Mouse (Mus musculus): ENCODE data around the gene St3gal3.

Gene St3gal3

DNA sequence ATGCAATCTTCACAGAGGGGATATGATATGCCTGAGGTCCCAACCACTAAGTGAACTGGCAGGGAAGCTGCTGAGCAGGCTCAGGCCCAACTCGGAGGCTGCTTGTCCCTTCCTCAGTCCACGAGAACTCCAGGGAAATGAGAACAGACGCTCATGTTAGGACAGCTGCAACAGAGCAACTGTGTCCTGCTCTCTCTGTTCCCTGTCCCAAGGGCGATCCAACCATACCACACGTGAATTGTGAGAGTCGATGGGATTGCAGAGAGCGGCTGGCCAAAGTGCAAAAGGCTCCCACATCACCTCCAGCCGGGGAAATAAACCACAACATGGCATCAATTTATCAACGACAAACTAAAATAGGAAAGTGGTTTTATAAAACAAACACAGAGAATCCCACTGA, 90.2 kb downstream of the St3gal3 start:
- DNase-seq, result no peak

DNA sequence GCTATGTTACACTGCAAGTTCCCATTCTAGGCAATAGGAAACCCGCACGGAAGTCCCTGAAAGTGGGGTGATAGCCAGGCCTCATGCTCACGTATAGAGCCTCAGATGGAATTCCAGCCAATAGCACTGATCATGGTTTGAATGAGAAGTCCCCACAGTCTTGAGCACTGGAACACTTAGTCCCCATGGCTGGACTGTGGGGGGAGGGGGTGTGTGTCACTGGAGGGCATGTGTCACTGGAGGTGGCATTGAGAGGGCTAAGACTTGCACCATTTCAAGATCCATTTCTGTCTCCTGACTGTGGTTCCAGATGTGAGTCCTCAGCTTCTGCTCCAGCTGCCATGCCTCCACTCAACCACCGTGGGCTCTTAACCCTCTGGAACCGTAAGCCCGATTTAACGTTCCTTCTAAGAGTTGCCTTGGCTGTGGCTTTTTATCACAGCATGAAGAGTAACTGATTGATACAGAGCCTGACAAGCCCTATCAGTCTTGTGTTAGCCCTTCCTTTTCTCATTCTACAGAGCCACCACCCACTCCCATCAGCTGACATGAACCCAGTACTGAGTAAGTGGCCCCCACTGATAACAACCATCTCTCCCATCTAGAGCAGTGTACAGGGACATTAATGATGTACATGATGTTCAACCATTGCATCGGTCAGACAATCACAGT, 91.2 kb downstream of the St3gal3 start:
- no peak for DNase-seq

GRCm38 (mm10) chr4:118042671-118043320, 91.9 kb downstream of the St3gal3 start:
- no peak for DNase-seq

- no peak for DNase-seq
These were observed 93.6 kb downstream of the St3gal3 start for GRCm38 (mm10) chr4:118041145-118041544.

- DNase-seq, result no peak
These were observed 94.1 kb downstream of the St3gal3 start for GRCm38 (mm10) chr4:118040650-118041049.

- no peak for DNase-seq
These were observed 94.8 kb downstream of the St3gal3 start for GRCm38 (mm10) chr4:118039964-118040363.

DNA sequence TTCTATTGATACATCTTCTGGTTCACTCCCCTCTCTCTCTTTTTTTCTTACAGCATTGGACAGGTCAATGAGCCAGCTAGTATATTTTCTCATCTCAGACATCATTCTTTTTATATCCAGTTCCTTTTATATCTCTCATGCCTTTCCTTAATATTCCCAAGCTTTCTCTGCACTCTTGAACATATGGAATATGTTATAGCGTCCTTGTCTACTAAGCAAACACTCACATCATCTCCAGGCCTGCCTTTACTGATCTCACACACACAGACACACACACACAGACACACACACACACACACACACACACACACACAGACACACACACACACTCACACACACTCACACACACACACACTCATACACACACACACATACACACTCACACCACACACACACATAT, 96.7 kb downstream of the St3gal3 start:
- DNase-seq, result no peak

DNA sequence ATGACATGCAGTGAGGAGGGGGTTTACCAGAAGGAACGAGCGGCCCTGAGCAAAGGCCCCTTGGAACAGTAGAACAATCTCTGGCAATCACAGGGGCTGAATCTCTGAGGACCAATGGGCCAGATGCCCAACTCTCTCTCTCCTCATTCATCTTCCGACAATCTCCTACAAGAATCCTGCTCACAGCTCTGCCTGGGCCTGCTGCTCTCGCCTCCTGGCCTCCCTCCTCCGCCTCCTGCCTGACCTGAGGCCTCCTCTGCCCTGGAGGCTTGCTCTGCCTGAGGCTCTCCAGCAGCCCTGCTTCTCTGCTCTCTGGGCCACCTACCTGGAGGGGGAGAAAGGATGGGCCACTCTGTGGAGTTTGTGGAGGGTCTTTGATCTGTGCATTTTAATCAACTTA, 97.3 kb downstream of the St3gal3 start:
- no peak for DNase-seq

DNA sequence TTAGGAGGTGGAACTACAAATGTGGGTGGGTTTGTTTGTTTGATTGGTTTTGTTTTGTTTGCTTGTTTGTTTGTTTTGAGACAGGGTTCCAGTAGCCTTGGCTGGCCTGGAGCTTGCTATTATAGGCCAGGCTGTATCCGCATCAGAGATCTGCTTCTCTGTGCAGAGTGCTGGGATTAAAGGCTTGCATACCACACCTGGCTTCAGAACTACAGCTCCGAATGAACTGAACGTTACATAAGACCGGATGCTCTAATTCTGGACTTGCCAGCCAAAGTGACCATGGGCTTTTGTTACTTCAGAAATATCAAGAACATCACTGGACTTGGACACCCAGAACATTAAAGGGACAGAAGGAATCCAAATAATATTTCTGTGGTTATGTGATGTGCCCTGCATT, 98.2 kb downstream of the St3gal3 start:
- DNase-seq, result no peak

DNA sequence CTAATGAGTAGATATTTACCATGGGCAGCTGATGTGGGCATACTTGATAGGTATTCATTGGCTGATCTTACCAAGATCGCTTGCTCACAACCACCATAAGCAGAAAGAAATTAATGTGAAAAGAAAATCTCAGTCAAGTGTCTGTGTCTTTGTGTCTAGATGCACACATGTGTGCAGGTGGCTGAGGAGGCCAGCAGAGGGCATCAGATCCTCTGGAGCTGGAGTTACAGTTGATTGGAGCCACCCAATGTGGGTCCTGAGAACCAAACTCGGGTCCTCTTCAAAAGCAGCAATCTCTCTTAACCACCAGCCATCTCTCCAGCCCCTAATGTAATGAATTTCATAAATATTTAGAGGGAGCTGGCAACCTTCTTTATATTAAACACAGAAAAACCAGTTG, 99.6 kb downstream of the St3gal3 start:
- no peak for DNase-seq

DNA sequence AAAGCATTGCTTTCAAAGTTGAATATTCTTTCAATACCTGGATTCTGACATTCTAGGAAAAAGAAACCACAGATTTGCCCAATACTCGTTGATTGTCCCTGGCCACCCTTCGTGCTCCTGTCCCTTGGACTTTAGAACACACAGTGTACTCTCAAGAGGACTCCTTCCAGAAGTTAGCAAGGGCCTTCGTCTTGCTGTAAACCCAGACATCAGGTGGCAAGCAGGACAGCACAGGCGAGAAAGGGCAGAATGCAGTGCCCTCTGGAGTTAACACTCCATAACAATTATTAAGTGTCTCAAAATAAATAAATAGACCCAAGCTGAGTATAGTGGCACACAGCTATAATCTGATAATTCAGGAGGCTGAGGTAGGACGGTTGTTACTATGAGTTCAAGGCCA, 101.7 kb downstream of the St3gal3 start:
- DNase-seq, result no peak

- no peak for DNase-seq
These were observed 102.9 kb downstream of the St3gal3 start for GRCm38 (mm10) chr4:118031776-118032170.

DNA sequence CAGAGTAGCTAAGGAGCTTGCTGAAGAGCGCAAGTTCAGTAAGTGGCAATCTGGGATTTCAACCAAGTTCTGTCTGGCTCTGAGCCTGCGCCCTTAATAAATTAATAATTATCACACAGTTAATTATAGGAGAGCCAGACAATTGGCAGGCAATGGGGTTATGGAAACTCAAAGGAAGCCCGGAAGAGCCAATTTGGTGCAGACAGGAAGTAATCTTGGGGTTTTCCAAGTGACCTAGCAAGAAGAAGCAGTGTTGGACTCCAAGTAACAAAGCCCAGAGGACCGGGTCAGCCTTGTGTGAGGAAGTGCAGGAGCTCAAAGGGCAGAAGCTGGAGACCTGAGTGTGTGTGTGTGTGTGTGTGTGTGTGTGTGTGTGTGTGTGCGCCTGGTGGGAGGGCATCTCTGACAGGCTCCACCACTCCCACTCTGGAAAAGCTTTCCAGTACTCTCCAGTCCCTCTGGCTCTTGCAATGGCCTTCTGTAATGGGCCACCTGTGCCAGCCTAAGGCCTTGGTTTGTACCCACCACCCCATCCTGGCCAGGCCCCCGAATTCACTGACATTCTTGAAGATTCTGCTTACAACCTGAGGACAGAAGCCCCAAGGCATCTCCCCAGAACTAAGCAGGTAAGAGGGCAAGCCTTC, 103.5 kb downstream of the St3gal3 start:
- DNase-seq, result no peak

GRCm38 (mm10) chr4:118030330-118030729, 104.4 kb downstream of the St3gal3 start:
- no peak for DNase-seq

GRCm38 (mm10) chr4:118029892-118030291, 104.8 kb downstream of the St3gal3 start:
- no peak for DNase-seq

GRCm38 (mm10) chr4:118028994-118029393, 105.7 kb downstream of the St3gal3 start:
- no peak for DNase-seq

DNA sequence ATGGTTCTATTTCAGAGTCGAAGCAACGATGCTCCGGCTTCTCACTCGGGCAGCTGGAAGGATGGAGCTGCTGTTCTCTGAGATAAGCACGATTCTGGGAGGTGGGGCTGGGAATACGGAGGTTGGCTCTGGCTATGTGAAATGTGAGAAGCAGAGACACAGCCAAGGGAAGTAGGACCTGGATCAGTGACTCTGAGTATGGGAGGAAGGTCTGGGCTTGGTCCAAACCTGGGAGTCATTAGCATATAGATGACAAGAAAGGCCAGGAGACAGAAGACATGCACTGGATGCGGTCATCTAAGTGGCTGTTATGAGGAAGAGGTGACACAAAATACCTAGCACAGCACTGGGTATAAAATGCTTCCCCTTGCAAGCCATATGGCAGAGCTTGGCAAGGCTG, 108.8 kb downstream of the St3gal3 start:
- no peak for DNase-seq

GRCm38 (mm10) chr4:118025381-118025780, 109.3 kb downstream of the St3gal3 start:
- no peak for DNase-seq

DNA sequence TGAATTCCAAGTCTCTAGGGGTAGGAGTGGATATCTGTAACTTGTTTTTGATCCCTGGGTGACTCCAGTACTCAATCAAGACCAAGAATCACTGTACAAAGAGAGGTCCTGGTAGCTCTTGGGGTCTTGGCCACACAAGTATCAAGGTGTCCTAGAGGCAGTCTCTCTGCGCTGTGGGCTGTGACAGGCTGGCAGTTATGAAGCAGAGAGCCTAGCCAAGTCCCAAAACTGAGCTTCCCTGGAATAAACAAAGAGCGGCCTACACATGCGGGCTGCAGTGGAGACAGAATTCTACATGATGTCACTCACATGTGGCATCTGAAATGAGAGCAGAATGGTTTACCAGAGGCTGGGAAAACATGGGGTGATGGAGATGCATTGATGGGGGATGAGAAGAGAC, 111.9 kb downstream of the St3gal3 start:
- no peak for DNase-seq

DNA sequence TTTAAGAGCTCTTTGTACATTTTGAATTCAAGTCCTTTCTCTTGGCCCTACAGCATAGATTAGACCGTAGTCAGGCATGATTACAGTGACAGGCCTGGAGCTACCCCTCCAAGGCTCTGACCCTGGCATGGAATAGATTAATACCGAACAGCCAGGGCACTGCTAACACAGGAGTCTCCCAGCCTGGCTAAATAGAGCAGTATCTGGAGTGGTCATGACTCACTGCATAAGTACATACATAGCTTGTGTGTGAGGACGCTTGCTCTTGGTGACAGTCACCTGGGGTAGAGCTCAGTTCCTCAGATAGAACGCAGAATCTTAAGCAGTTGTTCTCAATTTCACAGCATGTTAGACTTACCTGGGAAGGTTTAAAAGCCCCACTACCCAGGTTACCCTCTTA, 112.3 kb downstream of the St3gal3 start:
- no peak for DNase-seq

DNA sequence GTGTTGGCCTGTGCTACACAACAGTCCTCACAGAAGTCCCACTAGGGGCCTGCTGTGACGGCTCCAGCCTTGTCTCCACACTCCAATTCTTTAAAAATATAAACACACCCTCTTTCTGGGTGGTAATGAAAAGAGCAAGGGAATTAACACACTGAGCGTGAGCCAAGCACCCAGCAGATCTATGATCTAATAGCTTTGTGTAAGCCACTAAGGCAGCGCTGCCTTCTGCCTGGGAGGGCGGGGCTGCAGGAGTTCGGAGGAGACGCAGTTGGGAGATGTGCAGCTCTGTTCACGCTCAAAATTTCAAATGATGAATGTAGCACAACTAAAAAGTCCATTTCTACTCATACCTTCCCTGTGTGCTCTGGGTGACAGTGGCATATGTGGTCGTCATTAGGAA, 115.1 kb downstream of the St3gal3 start:
- no peak for DNase-seq

DNA sequence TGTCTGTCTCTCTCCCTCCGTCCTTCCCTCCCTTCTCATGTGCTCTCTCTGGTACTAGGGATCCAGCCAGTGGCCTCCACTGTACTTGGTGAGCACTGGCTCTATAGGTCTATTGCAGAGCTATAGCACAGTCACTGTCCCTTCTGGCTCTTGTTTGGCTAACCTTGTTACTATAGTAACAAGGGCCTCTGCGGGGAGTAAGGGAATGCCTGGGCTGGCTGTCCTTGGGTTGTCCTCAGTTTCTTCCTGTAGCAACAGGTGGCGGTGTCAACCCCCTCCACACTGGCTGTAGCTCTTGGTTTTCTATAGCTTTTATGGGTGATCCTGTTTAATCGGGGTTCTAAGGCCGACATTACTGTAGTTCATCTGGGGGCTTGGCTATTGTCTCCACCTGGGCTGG, 115.5 kb downstream of the St3gal3 start:
- DNase-seq, result no peak

GRCm38 (mm10) chr4:118017021-118017805, 117.5 kb downstream of the St3gal3 start:
- DNase-seq, result no peak

Data from thymus, postnatal 4 days (tissue).